Mouse (Mus musculus): Measurements from ENCODE around the gene Lrp8. TPM values are rescaled to one million over a fixed set of nuclear protein-coding genes. Genes with fewer than 3 reads are reported as not detected.
A peak's percentile ranks its signal among the peaks of the same experiment; 100 is the strongest.

Gene Lrp8
- total RNA-seq (2021) = 1 to 10 TPM in 1 of 2 experiments, under 1 TPM in 1; 0.97 to 1.1 TPM

DNA sequence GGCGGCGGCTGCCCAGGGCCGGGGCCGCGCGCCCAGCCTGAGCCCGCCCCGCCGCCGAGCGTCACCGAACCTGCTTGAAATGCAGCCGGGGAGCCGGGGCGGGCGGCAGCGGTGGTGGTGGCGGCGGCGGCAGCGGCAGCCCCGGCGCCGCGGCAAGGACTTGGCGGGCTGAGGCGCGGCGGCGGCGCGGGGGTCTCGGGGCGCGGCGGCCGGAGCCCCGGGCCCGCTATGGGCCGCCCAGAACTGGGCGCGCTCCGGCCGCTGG, at the start of gene Lrp8:
Gene Lrp8 (plus strand): TSS at position 77 of the 265 bp plus-strand sequence.
- DNase-seq = peak in 1 of 2 experiments; percentile 68
- intact Hi-C loops (cut with DNase I) = no loop called here

DNA sequence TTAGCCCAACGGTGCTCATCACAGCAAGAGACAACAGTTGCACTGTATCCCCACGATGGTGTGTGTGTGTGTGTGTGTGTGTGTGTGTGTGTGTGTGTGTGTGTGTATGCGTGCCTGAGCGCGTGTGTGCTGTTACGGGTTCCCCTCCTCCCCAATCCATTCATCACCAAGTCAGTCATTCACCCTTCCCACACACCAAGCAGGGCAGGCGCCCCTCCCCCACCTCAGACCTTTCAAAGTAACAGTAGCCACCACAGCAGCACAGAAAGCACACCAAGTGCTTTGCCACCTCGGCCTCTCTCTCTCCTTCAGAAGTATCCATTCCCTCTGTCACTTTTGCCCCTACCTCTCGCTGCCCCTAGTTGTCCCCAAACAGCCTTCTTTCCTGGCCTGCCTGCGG, 45.8 kb upstream of the Lrp8 start:
- DNase-seq = no peak
- intact Hi-C loops (cut with DNase I) = no loop called here

DNA sequence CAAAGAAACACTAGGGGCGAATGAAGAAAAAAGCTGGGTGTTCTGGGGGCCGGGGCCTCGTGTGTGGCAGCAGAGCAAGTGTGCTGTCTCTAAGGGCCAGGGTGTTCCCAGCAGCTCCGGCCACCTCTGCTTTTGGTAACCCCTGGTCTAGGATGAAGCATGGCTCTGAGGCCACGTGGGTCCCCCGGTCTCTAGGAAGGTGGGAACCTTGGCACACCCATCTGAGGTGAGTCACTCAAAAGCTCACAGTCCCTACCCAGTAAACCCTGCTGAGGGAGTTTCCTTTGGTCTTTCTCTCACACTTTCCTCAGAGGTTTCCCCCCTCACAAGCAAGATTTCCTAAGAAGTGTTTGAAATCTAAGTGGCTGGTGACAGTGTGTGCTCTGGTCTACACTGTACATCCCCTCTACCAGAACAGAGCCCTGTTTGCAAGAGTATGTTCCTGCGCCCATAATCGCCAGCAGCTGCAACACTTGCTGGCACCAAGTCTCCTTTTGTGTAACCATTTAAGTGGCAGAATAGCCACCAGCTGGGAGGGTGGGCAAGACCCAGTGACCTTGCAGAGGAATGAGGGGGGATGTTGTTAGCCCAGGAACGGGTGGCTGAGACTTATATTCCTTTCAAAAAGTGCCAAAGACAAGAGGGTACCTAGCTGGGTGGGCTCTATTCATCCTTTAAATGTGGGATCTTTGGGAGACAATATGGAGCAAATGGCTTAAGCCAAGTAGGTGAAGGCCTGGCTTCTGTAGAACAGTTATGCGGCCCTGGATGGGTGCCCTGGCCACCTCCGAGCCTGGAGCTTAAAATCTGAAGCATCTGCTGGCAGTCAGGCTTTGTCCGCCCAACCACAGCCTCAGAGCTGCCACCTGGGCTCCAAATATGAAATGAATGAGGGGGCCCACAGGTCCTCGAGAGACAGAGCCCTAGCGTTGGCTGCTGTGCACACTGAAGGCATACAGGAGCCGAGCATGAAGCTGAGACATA, 44.3 kb upstream of the Lrp8 start:
- intact Hi-C loops (cut with DNase I) = no loop called here
- peak; percentile 8 to 12 for DNase-seq

DNA sequence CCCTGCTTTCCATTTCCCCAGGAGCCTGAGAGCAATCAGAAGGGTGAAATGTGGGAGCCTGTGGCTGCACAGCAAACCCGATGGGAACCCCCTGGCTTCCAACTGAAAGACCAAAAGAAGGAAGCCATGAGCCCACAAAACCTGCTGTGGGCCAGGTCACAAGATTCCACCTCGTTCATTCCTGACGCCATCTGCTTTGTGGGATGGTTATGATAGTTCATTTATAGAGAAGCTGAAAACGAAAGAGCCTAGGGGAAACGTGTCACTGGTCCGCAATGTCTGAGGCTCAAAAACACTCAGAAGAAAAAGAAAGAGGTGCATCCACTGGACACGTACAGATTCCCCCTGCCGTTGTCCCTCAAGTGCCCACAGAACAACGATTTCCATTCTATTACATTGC, 43.1 kb upstream of the Lrp8 start:
- no peak for DNase-seq
- intact Hi-C loops (cut with DNase I) = no loop called here

DNA sequence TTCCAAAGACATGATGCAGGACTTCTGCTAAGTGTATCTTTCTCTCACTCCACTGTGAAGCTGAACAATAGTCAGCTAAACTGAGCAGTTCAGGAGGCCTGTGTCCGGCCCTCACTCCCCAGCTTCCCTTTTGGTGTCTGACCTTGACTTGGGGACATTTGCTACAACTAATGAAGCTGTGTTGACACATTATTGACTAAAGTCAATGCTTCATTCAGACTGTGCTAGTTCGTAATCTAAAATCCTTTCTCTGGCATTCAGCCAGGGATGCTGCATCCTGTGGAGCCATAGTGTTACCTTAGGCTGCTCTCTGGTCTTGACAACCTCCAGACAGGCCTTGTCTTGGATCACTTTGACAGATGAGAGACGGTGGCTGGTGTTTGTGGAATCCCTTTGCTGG, 39.1 kb upstream of the Lrp8 start:
- intact Hi-C loops (cut with DNase I) = no loop called here
- DNase-seq = no peak

DNA sequence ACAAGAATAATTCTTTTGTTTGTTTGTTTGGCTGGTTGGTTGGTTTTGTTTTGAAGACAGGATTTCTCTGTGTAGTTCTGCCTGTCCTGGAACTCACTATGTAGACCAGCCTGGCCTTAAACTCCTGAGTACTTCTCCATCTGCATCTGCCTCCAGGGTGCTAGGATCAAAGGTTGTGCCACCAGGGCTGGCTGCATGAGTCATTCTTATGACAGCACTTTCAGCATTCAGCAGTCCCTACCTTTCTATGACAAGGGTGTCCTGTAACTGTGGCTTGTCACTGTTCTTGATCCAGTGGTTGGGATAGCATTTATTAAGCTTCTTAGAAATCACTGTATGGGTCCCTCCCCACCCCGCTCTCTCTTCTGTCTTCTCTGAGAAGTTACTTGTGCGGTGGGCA, 38.5 kb upstream of the Lrp8 start:
- intact Hi-C loops (cut with DNase I) = no loop called here
- no peak for DNase-seq

DNA sequence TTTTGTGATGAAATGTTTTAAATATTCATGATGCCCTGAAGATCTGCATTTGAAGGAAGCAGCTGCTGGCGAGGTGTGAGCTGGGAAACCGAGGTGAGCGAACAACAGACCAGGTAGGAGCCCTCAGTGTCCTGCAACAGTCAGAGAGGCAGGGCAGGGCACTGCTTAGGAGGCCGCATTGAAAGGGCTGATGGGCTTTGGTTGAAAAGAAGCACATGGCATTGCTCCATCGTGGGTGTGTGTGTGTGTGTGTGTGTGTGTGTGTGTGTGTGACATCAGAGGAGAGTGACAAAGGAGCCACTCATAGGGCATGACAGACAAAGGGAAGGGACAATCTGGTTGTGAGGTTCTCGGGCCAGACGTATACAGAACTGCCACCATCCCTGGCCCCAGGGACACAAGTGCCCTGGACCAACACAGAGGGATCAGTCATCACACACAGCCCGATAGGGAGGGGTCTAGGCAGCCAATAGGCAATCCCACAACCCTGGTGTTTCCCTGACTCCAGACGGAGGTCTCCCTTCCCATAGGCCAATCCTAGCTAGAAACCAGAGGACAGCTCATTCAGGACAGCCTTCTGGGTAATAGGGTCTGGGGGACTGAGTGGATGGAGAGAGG, 36.8 kb upstream of the Lrp8 start:
- intact Hi-C loops (cut with DNase I) = no loop called here
- DNase-seq = no peak

DNA sequence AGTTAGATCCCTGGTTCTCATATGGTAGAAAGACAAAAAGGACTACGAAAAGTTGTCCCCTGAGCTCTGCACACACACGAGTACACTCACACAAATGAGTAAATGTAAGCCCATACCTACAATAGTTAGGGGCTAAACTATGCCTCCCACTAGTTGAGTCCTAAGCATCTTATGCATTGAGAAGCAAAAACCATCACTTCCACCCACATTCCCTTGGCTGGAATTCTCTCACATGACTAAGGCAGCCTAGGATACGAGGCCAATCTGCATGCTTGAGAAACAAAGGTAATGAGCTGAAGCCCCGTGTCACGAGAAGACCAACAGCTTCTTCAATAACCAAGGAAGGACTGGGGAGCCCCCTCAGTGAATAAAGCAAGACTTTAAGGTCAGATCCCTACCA, 35.9 kb upstream of the Lrp8 start:
- intact Hi-C loops (cut with DNase I) = no loop called here
- no peak for DNase-seq

DNA sequence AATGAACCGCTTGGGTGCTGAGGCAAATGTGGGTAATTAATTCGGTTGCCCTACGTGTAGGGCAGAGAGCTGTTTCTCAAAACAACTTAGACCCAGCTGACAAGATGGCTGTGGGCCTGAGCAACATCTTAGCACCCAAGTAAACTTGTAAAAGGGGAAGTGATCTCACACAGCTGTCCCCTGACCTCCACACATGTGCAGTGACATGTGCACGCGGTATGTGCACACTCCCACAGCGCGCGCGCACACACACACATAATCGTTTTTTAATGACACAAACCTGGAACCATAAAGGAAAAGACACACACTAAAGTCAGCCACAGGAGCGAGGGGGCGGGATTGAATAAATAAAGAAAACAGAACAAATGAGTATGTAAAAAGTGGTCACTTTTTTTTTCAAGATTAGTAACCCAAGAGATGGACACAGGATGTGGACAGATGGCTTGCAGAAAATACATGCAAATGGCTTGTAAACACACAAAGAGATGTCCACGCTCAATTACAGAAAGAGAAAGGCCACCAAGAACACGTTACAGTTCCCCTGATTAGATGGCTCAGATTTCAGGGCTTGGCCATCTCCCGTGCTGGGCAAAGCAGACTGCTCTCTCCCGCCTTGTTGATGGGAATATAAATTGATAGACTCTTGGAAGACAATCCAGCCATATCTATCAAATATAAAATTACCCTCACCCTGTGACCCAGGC, 29.8 kb upstream of the Lrp8 start:
- no peak for DNase-seq
- intact Hi-C loops (cut with DNase I) = no loop called here

DNA sequence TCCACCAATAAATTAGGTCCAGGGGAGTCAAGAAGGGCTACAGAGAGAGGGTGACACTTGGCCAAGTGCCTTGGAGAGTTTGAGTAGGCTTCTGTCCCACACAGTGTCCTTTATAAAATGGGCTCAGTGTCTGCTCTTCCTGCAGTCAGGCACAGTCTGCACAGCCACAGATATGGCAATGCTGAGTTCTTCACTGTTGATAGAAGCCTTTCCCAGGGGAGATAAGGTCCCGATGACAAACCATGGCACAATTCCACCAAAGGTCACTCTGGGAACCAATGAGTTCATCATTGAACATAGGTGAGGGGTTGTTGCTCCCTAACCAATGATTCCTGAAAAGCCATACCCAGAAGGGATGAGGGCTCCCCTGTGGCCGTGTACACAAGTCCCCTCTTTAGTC, 27.2 kb upstream of the Lrp8 start:
- no peak for DNase-seq
- intact Hi-C loops (cut with DNase I) = no loop called here

DNA sequence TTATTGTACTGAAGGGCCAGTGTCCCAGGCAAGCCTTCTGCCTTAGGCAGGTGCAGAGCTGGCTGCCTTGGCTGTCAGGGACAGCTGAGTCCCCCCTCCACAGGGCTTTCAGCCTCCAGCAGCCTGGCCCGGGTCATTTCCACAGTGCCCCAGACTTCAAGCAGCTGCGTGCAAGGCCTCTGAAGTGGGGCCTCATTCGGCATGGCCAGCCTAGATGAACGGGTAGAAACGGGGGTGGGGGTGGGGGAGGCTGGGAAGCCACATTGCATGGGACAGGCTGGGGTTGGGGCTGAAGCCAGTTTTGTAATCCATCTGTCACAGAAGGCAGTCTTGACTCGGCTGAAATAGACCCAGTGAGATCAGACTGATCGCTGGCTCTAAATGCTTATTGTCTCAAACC, 26.4 kb upstream of the Lrp8 start:
- intact Hi-C loops (cut with DNase I) = no loop called here
- no peak for DNase-seq

DNA sequence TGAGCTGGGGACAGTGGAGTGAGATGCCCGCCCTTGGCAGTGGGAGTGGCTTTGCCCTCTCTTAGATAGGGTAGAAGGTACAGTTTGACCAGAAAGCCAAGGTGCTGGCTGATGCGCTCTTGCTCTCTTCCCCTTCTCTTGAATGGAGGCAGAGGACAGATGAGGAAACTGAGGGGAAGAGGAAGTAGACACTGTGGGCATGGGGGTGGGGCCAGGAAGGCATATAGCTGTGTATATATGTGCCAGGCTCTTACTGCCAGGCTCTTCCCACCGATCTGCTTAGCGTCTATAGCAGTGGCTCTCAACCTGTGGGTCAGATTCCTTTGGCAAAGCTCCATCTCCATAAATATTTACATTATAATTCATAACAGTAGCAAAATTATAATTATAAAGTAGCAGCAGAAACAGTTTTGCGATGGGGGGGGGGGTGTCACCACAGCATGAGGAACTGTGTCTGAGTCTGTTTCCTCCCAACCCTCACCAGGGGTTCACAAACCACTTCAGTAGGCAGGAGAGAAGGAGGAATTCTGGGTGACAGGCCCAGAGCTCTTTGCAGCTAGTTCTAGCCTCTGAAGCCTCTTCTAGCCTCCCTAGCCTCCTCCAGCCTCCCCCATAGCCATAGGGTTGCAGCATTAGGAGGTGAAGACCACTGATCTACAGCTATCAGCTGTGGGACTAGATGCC, 24.9 kb upstream of the Lrp8 start:
- DNase-seq = no peak
- intact Hi-C loops (cut with DNase I) = no loop called here

DNA sequence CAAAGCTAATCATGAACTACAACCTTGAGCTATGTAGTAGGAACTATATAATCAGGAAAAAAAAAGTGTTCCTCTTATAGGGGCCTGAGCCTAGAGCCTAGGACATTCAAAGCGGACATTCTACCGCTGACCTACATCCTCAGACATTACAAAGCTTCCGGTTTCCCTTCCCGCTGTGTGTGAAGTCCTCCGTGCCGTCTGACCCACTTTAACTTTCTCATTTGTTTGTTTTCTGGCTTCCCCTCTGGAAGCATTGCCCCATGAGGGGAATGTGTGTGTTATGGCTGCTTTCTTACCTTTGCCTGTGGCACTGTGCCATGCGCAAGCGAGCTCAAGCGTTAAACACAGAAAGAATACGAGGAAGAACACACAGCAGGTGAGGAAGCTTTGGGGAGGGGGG, 18.5 kb upstream of the Lrp8 start:
- intact Hi-C loops (cut with DNase I) = no loop called here
- DNase-seq = no peak

DNA sequence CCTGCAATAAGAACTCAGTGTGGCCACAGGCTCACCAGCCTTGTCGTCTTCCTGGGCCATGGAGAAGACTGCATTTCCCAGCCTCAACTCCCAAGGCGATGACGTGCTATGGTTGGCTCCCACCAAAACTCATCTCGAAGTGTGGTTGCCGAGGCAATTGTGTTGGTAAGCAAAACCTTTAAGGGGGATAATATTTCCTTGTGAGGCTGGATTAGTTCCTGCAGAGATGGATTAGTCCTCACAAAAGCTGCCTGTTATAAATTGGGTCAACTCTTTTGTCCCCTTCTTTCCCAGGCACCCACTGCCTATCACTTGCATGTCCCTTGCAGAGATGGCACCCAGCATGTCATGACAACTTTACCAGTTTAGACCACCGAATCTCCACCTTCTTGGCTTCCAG, 13.2 kb upstream of the Lrp8 start:
- no peak for DNase-seq
- intact Hi-C loops (cut with DNase I) = no loop called here

DNA sequence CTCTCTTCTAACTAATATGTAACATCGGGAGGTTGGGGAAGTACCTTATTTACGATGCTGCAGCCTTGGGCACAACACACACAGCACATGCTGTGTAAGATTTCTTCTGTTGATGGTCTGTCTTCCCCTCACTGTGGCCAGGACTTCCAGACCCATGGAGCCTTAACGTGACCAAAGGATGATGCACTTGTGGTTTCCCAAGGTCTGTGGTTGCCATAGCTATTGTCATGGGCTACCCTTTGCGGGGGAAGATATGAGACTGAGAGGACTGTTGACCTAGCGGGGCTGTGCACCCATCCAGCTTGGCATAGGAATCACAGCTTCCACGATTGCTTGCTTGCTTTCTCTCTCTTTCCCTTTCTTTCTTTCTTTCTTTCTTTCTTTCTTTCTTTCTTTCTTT, 1.3 kb upstream of the Lrp8 start:
- DNase-seq = no peak
- intact Hi-C loops (cut with DNase I) = no loop called here

DNA sequence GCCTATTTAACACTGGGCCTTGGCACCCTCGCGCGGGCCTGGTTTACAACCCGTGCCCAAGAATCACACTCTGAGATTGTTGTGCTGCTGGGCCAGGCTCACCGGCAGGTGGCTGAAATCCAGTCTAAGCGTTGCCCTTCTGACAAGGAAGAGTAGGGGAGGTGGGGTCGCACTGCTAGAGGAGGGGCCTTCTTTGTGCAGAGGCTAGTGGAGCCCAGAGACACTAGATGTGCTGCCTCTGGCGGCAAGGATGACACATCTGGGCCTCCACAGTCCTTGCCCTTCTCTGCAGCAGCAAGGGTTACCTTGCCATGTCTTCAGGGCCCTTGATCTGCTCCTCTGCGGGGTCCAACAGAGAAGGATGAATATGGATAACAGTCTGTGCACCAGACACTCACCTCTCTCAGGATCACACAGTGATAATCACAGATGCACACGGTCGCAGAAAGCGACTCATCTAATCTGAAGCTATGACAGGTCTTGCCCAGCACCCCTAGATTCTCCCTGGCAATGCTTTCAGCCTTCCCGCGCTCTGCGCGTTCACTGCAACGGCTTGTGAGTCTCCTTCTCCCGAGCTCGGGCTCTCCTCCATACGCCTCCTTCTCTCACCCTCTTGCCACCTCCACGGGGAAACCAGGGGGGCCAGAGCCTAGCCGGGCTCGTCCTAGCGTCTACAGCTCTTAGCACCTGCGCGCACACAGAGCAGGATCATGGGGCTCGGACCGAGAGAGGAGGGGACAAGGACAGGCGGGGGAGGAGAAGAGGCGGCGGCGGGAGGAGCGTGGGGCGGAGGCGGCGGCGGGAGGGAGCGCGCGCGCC, 486 bp upstream of the Lrp8 start:
- intact Hi-C loops (cut with DNase I) = no loop called here
- peak in 1 of 2 experiments; percentile 74 for DNase-seq

DNA sequence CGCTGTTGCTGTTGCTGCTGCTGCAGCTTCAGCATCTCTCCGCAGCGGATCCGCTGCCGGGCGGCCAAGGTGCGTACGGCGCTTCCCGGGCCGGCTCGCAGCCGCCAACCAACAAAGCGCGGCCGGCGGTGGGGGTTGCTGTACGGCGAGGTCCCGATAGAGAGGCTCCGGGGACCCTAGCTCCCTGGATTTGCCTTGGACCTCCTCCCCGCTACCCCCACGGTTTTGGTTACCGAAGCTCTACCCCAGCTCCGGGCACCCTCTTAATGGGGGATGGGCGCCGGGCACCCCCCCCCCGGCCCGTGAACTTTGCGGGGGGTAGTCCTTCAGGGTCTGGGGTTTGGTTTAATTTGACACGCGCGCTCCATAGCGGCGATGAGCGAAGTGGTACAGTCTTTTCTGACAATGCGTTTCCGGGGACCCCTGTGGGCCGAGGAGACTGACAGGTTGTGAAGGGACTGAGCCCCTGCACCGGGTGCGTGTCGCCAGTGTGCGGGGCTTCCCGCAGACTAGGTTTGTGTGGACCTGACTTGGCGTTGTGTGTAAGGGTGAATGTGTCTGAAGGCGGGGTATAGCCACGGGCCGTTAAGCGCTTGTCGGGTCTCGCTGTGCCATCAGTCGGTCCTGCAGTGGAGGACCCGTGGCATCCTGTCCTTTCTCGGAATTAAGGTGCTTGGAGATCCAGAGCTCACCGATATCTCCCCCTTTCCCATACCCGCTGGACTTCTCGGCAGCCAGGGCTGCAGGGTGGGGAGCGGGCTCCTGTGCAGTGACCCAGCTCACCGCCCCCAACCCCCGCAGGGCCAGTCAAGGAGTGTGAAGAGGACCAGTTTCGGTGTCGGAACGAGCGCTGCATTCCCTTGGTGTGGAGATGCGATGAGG, 630 bp downstream of the Lrp8 start:
- intact Hi-C loops (cut with DNase I) = no loop called here
- DNase-seq = peak; percentile 8 to 12

DNA sequence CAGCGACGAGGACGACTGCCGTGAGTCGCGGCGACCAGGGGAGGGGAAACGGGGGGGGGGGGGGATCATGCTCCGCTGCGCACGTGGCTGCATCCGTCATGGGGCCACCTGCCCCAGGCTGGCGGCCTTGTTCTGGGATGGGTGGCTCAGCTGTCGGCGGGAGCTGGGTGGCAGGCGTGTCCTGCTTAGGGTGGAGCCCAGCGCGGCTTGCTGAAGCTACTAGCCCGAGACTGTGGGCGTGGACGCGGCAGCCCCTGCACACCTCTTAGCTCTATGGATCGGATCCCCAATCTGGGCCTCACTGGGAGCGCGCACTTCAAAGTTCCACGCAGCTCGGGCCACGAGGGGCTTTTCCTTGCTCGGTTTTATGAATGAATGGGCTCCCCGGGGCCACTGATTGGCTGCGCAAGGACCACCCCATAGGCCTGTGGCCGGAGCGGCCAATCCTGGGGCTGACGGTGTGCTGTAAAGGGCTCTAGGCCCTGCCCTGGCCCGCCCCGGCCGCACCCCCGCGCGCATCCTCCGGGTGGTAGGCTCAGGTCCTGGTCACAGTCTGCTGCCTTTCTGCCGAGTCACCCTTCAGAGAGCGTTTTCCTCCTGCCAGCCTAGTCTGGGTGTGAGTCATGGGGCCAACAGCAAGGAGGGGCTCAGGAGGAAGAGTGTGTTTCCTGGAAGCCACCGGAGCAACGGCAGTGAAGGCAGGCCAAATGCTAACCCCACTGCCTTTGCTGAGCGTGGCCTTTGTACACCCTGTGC, 1.5 kb downstream of the Lrp8 start:
- intact Hi-C loops (cut with DNase I) = no loop called here
- peak; percentile 30 to 39 for DNase-seq

DNA sequence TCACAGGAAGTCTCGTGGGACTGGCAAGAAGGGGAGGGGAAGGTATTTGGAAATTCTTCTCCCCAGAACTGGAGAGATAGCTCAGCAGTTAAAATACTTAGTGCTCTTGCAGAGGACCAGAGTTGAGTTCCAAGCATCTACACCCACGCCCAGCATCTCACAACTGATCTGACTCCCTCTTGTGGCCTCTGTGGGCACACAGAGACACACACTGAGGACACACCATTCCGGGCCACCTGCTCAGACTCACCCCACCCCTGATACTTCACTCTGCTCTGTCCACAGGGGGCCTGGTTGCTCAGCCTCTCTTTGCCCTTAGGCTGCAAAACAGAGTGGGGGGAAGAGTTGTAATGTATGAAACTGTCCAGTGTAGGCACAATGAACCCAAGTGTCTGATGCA, 3.4 kb downstream of the Lrp8 start:
- intact Hi-C loops (cut with DNase I) = no loop called here
- DNase-seq = no peak
